Mouse (Mus musculus) ES-E14 (cell line): Measurements from ENCODE around the gene Zmym3.

Source experiments
- CHD2 ChIP-seq: IDR thresholded peaks from 2 replicates; pipeline ENCODE4 v1.6.1; 2014; ENCODE audit warnings: mild to moderate bottlenecking, low read depth, low read length, inconsistent platforms
- HCFC1 ChIP-seq: IDR thresholded peaks from 2 replicates; pipeline ENCODE4 v1.6.1; 2012; ENCODE audit warnings: low read length, inconsistent platforms, borderline replicate concordance; ENCODE audit not compliant: insufficient read depth
- MAFK ChIP-seq: IDR thresholded peaks from 2 replicates; pipeline ENCODE4 v1.6.1; 2014; ENCODE audit warnings: mild to moderate bottlenecking, low read depth, low read length, inconsistent platforms; ENCODE audit not compliant: insufficient read depth
- ZC3H11A ChIP-seq: IDR thresholded peaks from 2 replicates; pipeline ENCODE4 v1.6.1; 2012; ENCODE audit warnings: low read depth, mild to moderate bottlenecking, inconsistent platforms, low read length, borderline replicate concordance
- ZNF384 ChIP-seq: IDR thresholded peaks from 2 replicates; pipeline ENCODE4 v1.6.1; 2012; ENCODE audit warnings: low read depth, low read length, inconsistent platforms

DNA sequence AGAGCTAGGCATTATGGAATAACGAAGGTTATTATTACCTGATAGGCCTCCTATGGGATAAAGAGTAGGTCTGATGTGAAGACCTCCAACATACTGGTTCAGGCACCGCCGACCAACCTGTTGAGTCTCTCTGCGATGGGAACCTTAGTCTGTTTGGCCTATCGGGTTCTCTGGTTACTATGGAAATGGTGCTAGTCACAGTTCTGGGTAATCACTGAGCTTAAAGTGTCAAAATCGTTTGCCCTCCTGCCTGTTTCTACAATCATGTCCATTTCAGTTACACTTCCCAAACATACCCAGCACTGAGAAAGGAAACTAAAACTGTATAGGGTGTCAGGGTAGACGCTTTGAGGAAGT is 8.1 kb upstream of the Zmym3 start:
- TF ChIP-seq ZC3H11A (no peak), ZNF384 (no peak), CHD2 (no peak), MAFK (no peak), HCFC1 (no peak)
